In the genomic region with DNA sequence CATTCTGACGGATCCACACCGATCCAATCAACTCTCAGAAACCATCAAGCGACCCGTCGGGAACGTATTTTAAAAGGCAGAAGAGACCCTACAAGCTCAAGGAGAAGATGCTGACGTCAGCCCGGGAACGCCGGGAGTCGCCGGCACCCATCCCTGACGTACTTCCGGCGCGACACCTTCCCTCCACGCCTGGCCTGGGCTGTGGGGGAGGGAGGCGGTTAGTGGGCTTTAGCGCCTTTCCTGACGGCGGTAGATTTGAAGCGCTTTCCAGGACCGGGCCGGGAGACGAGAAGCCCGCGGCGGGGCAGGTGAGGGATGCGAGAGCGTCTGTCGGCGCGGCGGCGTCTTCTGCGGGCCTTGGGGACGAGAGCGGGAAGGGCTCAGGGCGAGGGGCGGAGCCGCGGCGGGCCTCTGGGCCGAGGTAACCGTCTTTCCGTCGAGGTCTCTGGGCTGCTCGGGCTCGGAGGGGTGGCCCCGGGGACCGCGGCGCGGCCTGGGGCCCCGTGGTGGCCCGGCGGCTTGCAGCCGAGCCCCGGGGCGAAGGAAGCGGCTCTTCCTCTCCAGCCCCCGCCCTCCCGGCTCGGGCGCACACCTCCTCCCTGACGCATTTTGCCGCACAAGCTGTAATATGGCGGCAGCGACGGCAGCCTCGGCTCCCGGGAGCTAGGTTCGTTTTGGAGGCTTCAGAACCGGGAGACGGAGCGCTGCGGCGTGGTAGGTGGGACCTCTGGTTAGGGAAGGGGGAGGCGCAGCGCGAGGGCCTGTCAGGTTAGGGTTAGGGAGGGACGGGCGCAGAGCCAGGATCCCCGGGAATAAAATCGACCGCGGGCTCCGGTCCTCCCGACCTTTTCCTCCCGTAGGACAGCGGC, we compare ENCODE assay signal across 8 mouse cellular contexts. TPM values are rescaled to one million over a fixed set of nuclear protein-coding genes. Genes with fewer than 3 reads are reported as not detected.
A peak's percentile ranks its signal among the peaks of the same experiment; 100 is the strongest.
DNase-seq lines count a peak whose midpoint lies in the region; ATAC-seq and TF ChIP-seq lines count a peak whose summit lies in the region.

No protein-coding gene starts in this region.

- peak overlapping the region; percentile 96 for H3K9ac ChIP-seq in heart, embryonic 11.5 days (ENCODE audit: low read depth, low read length)
- H3K9ac ChIP-seq in kidney, embryonic 16.5 days (replicated peaks; ENCODE audit: low read length): peak overlapping the region; percentile 96
- peak overlapping the region; percentile 93 for H3K9ac ChIP-seq in liver, adult 2 months (ENCODE audit: low read depth, low read length)

- peaks cover 3% of the 10 kb centered on the region; the same call in 1 of the 2 replicates for H3K79me2 ChIP-seq in liver, adult 2 months (ENCODE audit: control insufficient read depth, insufficient read depth, low read length)
- H3K79me2 ChIP-seq in myocyte (ENCODE audit: control insufficient read depth, insufficient read depth): peaks cover 43% of the 10 kb centered on the region

- under 1% methylated on average over 81 of the region's 91 CpGs for WGBS in heart, embryonic 11.5 days (ENCODE audit: insufficient replicate concordance)
- under 1% methylated on average over 83 of the region's 91 CpGs for WGBS in kidney, embryonic 16.5 days
- WGBS in liver, adult 2 months: under 1% methylated on average over 91 of the region's 91 CpGs

- H3K4me1 ChIP-seq in heart, embryonic 11.5 days (ENCODE audit: control insufficient read depth, insufficient read depth, low read length): peaks cover 5% of the 10 kb centered on the region; the same call in 1 of the 2 replicates
- H3K4me1 ChIP-seq in kidney, embryonic 16.5 days (ENCODE audit: insufficient read depth, low read length): peaks cover 10% of the 10 kb centered on the region; the same call in 1 of the 2 replicates
- H3K4me1 ChIP-seq in liver, adult 2 months (ENCODE audit: control insufficient read depth, insufficient read depth, low read length): peaks cover 8% of the 10 kb centered on the region

- DNase-seq in B cell, adult 2 months: peak; percentile 93 to 96
- DNase-seq in brain, adult 2 months (ENCODE audit: low read depth, low spot score): peak; percentile 98
- peak; percentile 85 for DNase-seq in liver, adult 2 months (ENCODE audit: extremely low read depth, low read depth, low spot score)
- peak; percentile 91 for DNase-seq in splenic B cell, adult 2 months (ENCODE audit: low read depth, low spot score)

- peak overlapping the region; percentile 86 for H3K27ac ChIP-seq in heart, embryonic 11.5 days (ENCODE audit: low read depth, low read length)
- peak overlapping the region; percentile 94 for H3K27ac ChIP-seq in kidney, embryonic 16.5 days (ENCODE audit: low read length)
- peak overlapping the region; percentile 93 for H3K27ac ChIP-seq in liver, adult 2 months (replicated peaks; ENCODE audit: insufficient read depth, low read depth, low read length)

- ATAC-seq in erythroblast, adult 5-6 weeks (replicated peaks; ENCODE audit: low FRiP score, poor library complexity, severe bottlenecking): peak; percentile 93
- peak; percentile 89 for ATAC-seq in heart, embryonic 11.5 days (replicated peaks; ENCODE audit: insufficient number of reproducible peaks, low FRiP score, low TSS enrichment)
- ATAC-seq in kidney, embryonic 16.5 days (ENCODE audit: low FRiP score, low TSS enrichment): peak; percentile 95

- H3K9me3 ChIP-seq in heart, embryonic 11.5 days (replicated peaks; ENCODE audit: control insufficient read depth, low read length): no peaks in the 10 kb centered on the region
- H3K9me3 ChIP-seq in kidney, embryonic 16.5 days (ENCODE audit: low read length): no peaks in the 10 kb centered on the region

- H3K4me2 ChIP-seq in heart, embryonic 11.5 days: peak overlapping the region; percentile 83
- H3K4me2 ChIP-seq in kidney, embryonic 16.5 days (replicated peaks; ENCODE audit: low read depth, low read length): peak overlapping the region; percentile 77
- peak overlapping the region; percentile 93 for H3K4me2 ChIP-seq in myocyte (ENCODE audit: low read depth)

- peak overlapping the region; percentile 95 for H3ac ChIP-seq in myocyte (ENCODE audit: control insufficient read depth, insufficient read length)

- no peaks in the 10 kb centered on the region for H3K36me3 ChIP-seq in heart, embryonic 11.5 days (ENCODE audit: control insufficient read depth, insufficient read depth, low read length)
- no peaks in the 10 kb centered on the region for H3K36me3 ChIP-seq in kidney, embryonic 16.5 days (ENCODE audit: insufficient read depth, low read length)
- H3K36me3 ChIP-seq in liver, adult 2 months (ENCODE audit: control insufficient read depth, insufficient read depth, low read length): no peaks in the 10 kb centered on the region
- H3K36me3 ChIP-seq in myocyte (ENCODE audit: control insufficient read depth, insufficient read depth): no peaks in the 10 kb centered on the region
- no peaks in the 10 kb centered on the region for H3K36me3 ChIP-seq in splenic B cell, adult 2 months (ENCODE audit: control insufficient read depth, insufficient read depth, low read length, poor library complexity, severe bottlenecking)

- no peak for TF ChIP-seq CTCF in liver, adult 2 months (IDR thresholded peaks at IDR 0.05; ENCODE audit: low read depth, low read length)

- peak; percentile 46; the same call in 1 of the 2 replicates for TF ChIP-seq POLR2A in liver, adult 2 months (IDR thresholded peaks at IDR 0.05; ENCODE audit: extremely low read depth, insufficient read depth, low read length)
- TF ChIP-seq POLR2A in myocyte (IDR thresholded peaks at IDR 0.05; ENCODE audit: insufficient read length, low read depth): peak; percentile 69

- H3K27me3 ChIP-seq in heart, embryonic 11.5 days (ENCODE audit: control insufficient read depth, insufficient read depth, low read length): no peaks in the 10 kb centered on the region
- H3K27me3 ChIP-seq in kidney, embryonic 16.5 days (ENCODE audit: insufficient read depth, low read length): no peaks in the 10 kb centered on the region
- H3K27me3 ChIP-seq in liver, adult 2 months (ENCODE audit: control insufficient read depth, insufficient read depth, low read length): no peaks in the 10 kb centered on the region
- H3K27me3 ChIP-seq in myocyte (ENCODE audit: control insufficient read depth, insufficient read depth, insufficient read length): no peaks in the 10 kb centered on the region
- no peaks in the 10 kb centered on the region for H3K27me3 ChIP-seq in splenic B cell, adult 2 months (ENCODE audit: control insufficient read depth, insufficient read depth, low read length, poor library complexity, severe bottlenecking)

- H3K4me3 ChIP-seq in heart, embryonic 11.5 days (ENCODE audit: low read depth, low read length): peak overlapping the region; percentile 94
- H3K4me3 ChIP-seq in kidney, embryonic 16.5 days (ENCODE audit: low read length): peak overlapping the region; percentile 97
- peak overlapping the region; percentile 92 for H3K4me3 ChIP-seq in liver, adult 2 months (ENCODE audit: insufficient read depth, low read depth, low read length)
- H3K4me3 ChIP-seq in myocyte: peak overlapping the region; percentile 95

TF ChIP-seq in myocyte, 11 proteins besides CTCF, POLR2A, EP300 and RAD21:
- no peak for TF ChIP-seq REST (IDR thresholded peaks at IDR 0.05; ENCODE audit: insufficient read depth, insufficient read length)
- peak; percentile 76 for TF ChIP-seq SRF (IDR thresholded peaks at IDR 0.05; ENCODE audit: control insufficient read depth, insufficient read length, low read depth)
- TF ChIP-seq MYOD1 (IDR thresholded peaks at IDR 0.05; ENCODE audit: control insufficient read depth in 1 of 3, insufficient read length in 2 of 3, low read depth in 2 of 3): peak in 1 of 3 experiments; percentile 11
- no peak for TF ChIP-seq USF1 (IDR thresholded peaks at IDR 0.05; ENCODE audit: low read depth)
- TF ChIP-seq E2F4 (IDR thresholded peaks at IDR 0.05; ENCODE audit: insufficient read depth): no peak
- peak; percentile 48 for TF ChIP-seq POLR2AphosphoS2 (IDR thresholded peaks at IDR 0.05; ENCODE audit: insufficient read length, low read depth)
- no peak for TF ChIP-seq MAX (IDR thresholded peaks at IDR 0.05; ENCODE audit: low read depth)

RNA-seq across cellular contexts. Expression of gene Ppig, which starts 0.5 kb away (rescaled TPM):
- 30.3 and 33.6 TPM in 2 replicates for total RNA-seq in erythroblast, adult 5-6 weeks (2015; ENCODE audit: low replicate concordance)
- 14.9 and 34.7 TPM in 2 replicates for total RNA-seq in erythroblast, adult 5-6 weeks (2017; ENCODE audit: low replicate concordance)
- 76.8 and 87.8 TPM in 2 replicates for polyA plus RNA-seq in heart, embryonic 11.5 days (2014; fragmentation: Nextera tagmentation; extraction: Ambion mirVana)
- 130 and 139 TPM in 2 replicates for polyA plus RNA-seq in kidney, embryonic 16.5 days (2015; fragmentation: Nextera tagmentation; extraction: Ambion mirVana)
- total RNA-seq in liver, adult 2 months (2014; rRNA removed): 9.3 and 9.7 TPM in 2 replicates
- polyA plus RNA-seq in liver, adult 2 months (2012; rRNA removed): 0.91 and 1.3 TPM in 2 replicates
- polyA plus RNA-seq in myocyte (2012; fragmentation: generic; extraction: Trizol): 7.6 TPM

RNA-seq across cellular contexts. Expression of gene Fastkd1, which starts 9.6 kb away (rescaled TPM):
- 4.2 and 5.0 TPM in 2 replicates for total RNA-seq in erythroblast, adult 5-6 weeks (2015; ENCODE audit: low replicate concordance)
- 1.3 and 1.9 TPM in 2 replicates for total RNA-seq in erythroblast, adult 5-6 weeks (2017; ENCODE audit: low replicate concordance)
- polyA plus RNA-seq in heart, embryonic 11.5 days (2014; fragmentation: Nextera tagmentation; extraction: Ambion mirVana): 23.5 and 24.4 TPM in 2 replicates
- polyA plus RNA-seq in kidney, embryonic 16.5 days (2015; fragmentation: Nextera tagmentation; extraction: Ambion mirVana): 12.4 and 14.1 TPM in 2 replicates
- total RNA-seq in liver, adult 2 months (2014; rRNA removed): 14.4 TPM in 2 replicates
- 6.5 and 6.8 TPM in 2 replicates for polyA plus RNA-seq in liver, adult 2 months (2012; rRNA removed)
- 7.5 TPM for polyA plus RNA-seq in myocyte (2012; fragmentation: generic; extraction: Trizol)

RNA-seq across cellular contexts. Expression of gene Klhl41, which starts 53.0 kb away (rescaled TPM):
- total RNA-seq in erythroblast, adult 5-6 weeks (2015; ENCODE audit: low replicate concordance): 1.3 TPM in 1 of 2 replicates, not detected in the other
- not detected in 2 replicates for total RNA-seq in erythroblast, adult 5-6 weeks (2017; ENCODE audit: low replicate concordance)
- 14.6 and 16.4 TPM in 2 replicates for polyA plus RNA-seq in heart, embryonic 11.5 days (2014; fragmentation: Nextera tagmentation; extraction: Ambion mirVana)
- 0.86 and 1.1 TPM in 2 replicates for polyA plus RNA-seq in kidney, embryonic 16.5 days (2015; fragmentation: Nextera tagmentation; extraction: Ambion mirVana)
- total RNA-seq in liver, adult 2 months (2014; rRNA removed): 0.20 and 0.37 TPM in 2 replicates
- 0.02 and 0.06 TPM in 2 replicates for polyA plus RNA-seq in liver, adult 2 months (2012; rRNA removed)
- 184 TPM for polyA plus RNA-seq in myocyte (2012; fragmentation: generic; extraction: Trizol)

Comparison
In these comparisons a context has a peak if more than half of its experiments do, and no peak if none do; other contexts are left out.
1. Peak in every context shown above with its lines: DNase-seq, ATAC-seq, H3K4me3 ChIP-seq and H3K27ac ChIP-seq.
2. RNA of gene Klhl41, which starts 53.0 kb away (polyA plus RNA-seq): 184 TPM in myocyte (single experiment); 14.6 to 16.4 TPM in heart, embryonic 11.5 days, 0.86 to 1.1 TPM in kidney, embryonic 16.5 days and 0.02 to 0.06 TPM in liver, adult 2 months; every median in the first group is over 10 times any median in the second.